Mouse (Mus musculus): ENCODE data around the gene Nat14. TPM values are rescaled to one million over a fixed set of nuclear protein-coding genes. Genes with fewer than 3 reads are reported as not detected.

The Nat14 gene
- polyA plus RNA-seq, 1 experiment, result 27.3 TPM

GRCm38 (mm10) chr7:4902404-4902803 lies 19.4 kb upstream of the Nat14 start:
- DNase-seq (ENCODE audit: low read depth), result no peak

GRCm38 (mm10) chr7:4906466-4906950 lies 15.3 kb upstream of the Nat14 start, which contains the start of gene Gm36210:
Gene Gm36210, minus strand, starts transcription at chr7:4906516.
- TF ChIP-seq CTCF (IDR thresholded peaks at IDR 0.05; ENCODE audit: borderline replicate concordance, extremely low read depth, insufficient read depth, insufficient read length) (no peak), POLR2A (IDR thresholded peaks at IDR 0.05; ENCODE audit: borderline replicate concordance, extremely low read depth, insufficient read depth, insufficient read length, poor library complexity, severe bottlenecking) (no peak)
- DNase-seq (ENCODE audit: low read depth), result peak; percentile 58

More at GRCm38 (mm10) chr7:4902404-4902803, 19.4 kb upstream of the Nat14 start:
- TF ChIP-seq POLR2A (IDR thresholded peaks at IDR 0.05; ENCODE audit: borderline replicate concordance, extremely low read depth, insufficient read depth, insufficient read length, poor library complexity, severe bottlenecking) (no peak), CTCF (IDR thresholded peaks at IDR 0.05; ENCODE audit: borderline replicate concordance, extremely low read depth, insufficient read depth, insufficient read length) (no peak)

GRCm38 (mm10) chr7:4911561-4911960 lies 10.3 kb upstream of the Nat14 start:
- DNase-seq (ENCODE audit: low read depth), result peak; percentile 66
- no peak for TF ChIP-seq POLR2A (IDR thresholded peaks at IDR 0.05; ENCODE audit: borderline replicate concordance, extremely low read depth, insufficient read depth, insufficient read length, poor library complexity, severe bottlenecking)
- peak; percentile 76 for TF ChIP-seq CTCF (IDR thresholded peaks at IDR 0.05; ENCODE audit: borderline replicate concordance, extremely low read depth, insufficient read depth, insufficient read length)

- TF ChIP-seq POLR2A (IDR thresholded peaks at IDR 0.05; ENCODE audit: borderline replicate concordance, extremely low read depth, insufficient read depth, insufficient read length, poor library complexity, severe bottlenecking), result no peak
- TF ChIP-seq CTCF (IDR thresholded peaks at IDR 0.05; ENCODE audit: borderline replicate concordance, extremely low read depth, insufficient read depth, insufficient read length), result no peak
- DNase-seq (ENCODE audit: low read depth), result peak; percentile 43
Measured at GRCm38 (mm10) chr7:4912248-4912647, 9.6 kb upstream of the Nat14 start.

- TF ChIP-seq CTCF (IDR thresholded peaks at IDR 0.05; ENCODE audit: borderline replicate concordance, extremely low read depth, insufficient read depth, insufficient read length) (no peak), POLR2A (IDR thresholded peaks at IDR 0.05; ENCODE audit: borderline replicate concordance, extremely low read depth, insufficient read depth, insufficient read length, poor library complexity, severe bottlenecking) (peak; percentile 89)
- DNase-seq (ENCODE audit: low read depth), result peak; percentile 98
Measured at GRCm38 (mm10) chr7:4915007-4915665, 6.7 kb upstream of the Nat14 start, which contains the start of gene Zfp628. Gene Zfp628, plus strand, starts transcription at chr7:4915217.

- TF ChIP-seq CTCF (IDR thresholded peaks at IDR 0.05; ENCODE audit: borderline replicate concordance, extremely low read depth, insufficient read depth, insufficient read length) (no peak), POLR2A (IDR thresholded peaks at IDR 0.05; ENCODE audit: borderline replicate concordance, extremely low read depth, insufficient read depth, insufficient read length, poor library complexity, severe bottlenecking) (no peak)
- DNase-seq (ENCODE audit: low read depth), result peak; percentile 77
Measured at GRCm38 (mm10) chr7:4915669-4916416, 6.0 kb upstream of the Nat14 start.

GRCm38 (mm10) chr7:4917494-4917893 lies 4.3 kb upstream of the Nat14 start:
- no peak for DNase-seq (ENCODE audit: low read depth)
- no peak for TF ChIP-seq POLR2A (IDR thresholded peaks at IDR 0.05; ENCODE audit: borderline replicate concordance, extremely low read depth, insufficient read depth, insufficient read length, poor library complexity, severe bottlenecking)
- no peak for TF ChIP-seq CTCF (IDR thresholded peaks at IDR 0.05; ENCODE audit: borderline replicate concordance, extremely low read depth, insufficient read depth, insufficient read length)

GRCm38 (mm10) chr7:4918681-4919080 lies 3.1 kb upstream of the Nat14 start:
- TF ChIP-seq CTCF (IDR thresholded peaks at IDR 0.05; ENCODE audit: borderline replicate concordance, extremely low read depth, insufficient read depth, insufficient read length) (no peak), POLR2A (IDR thresholded peaks at IDR 0.05; ENCODE audit: borderline replicate concordance, extremely low read depth, insufficient read depth, insufficient read length, poor library complexity, severe bottlenecking) (no peak)

GRCm38 (mm10) chr7:4919096-4919495 lies 2.7 kb upstream of the Nat14 start:
- DNase-seq (ENCODE audit: low read depth), result no peak

More at GRCm38 (mm10) chr7:4918681-4919080, 3.1 kb upstream of the Nat14 start:
- DNase-seq (ENCODE audit: low read depth), result no peak

GRCm38 (mm10) chr7:4919971-4920370 lies 1.9 kb upstream of the Nat14 start:
- no peak for DNase-seq (ENCODE audit: low read depth)
- TF ChIP-seq CTCF (IDR thresholded peaks at IDR 0.05; ENCODE audit: borderline replicate concordance, extremely low read depth, insufficient read depth, insufficient read length) (no peak), POLR2A (IDR thresholded peaks at IDR 0.05; ENCODE audit: borderline replicate concordance, extremely low read depth, insufficient read depth, insufficient read length, poor library complexity, severe bottlenecking) (no peak)

More at GRCm38 (mm10) chr7:4919096-4919495, 2.7 kb upstream of the Nat14 start:
- TF ChIP-seq POLR2A (IDR thresholded peaks at IDR 0.05; ENCODE audit: borderline replicate concordance, extremely low read depth, insufficient read depth, insufficient read length, poor library complexity, severe bottlenecking), result no peak
- no peak for TF ChIP-seq CTCF (IDR thresholded peaks at IDR 0.05; ENCODE audit: borderline replicate concordance, extremely low read depth, insufficient read depth, insufficient read length)

GRCm38 (mm10) chr7:4920496-4920895 lies 1.3 kb upstream of the Nat14 start:
- no peak for DNase-seq (ENCODE audit: low read depth)
- TF ChIP-seq POLR2A (IDR thresholded peaks at IDR 0.05; ENCODE audit: borderline replicate concordance, extremely low read depth, insufficient read depth, insufficient read length, poor library complexity, severe bottlenecking) (no peak), CTCF (IDR thresholded peaks at IDR 0.05; ENCODE audit: borderline replicate concordance, extremely low read depth, insufficient read depth, insufficient read length) (no peak)

All from brain, embryonic 14.5 days (tissue).